Mouse (Mus musculus): ENCODE data around the gene Gbgt1.

The Gbgt1 gene

GRCm38 (mm10) chr2:28532938-28533771 lies 36.5 kb downstream of the Gbgt1 start:
- peak; percentile 88 for DNase-seq

DNA sequence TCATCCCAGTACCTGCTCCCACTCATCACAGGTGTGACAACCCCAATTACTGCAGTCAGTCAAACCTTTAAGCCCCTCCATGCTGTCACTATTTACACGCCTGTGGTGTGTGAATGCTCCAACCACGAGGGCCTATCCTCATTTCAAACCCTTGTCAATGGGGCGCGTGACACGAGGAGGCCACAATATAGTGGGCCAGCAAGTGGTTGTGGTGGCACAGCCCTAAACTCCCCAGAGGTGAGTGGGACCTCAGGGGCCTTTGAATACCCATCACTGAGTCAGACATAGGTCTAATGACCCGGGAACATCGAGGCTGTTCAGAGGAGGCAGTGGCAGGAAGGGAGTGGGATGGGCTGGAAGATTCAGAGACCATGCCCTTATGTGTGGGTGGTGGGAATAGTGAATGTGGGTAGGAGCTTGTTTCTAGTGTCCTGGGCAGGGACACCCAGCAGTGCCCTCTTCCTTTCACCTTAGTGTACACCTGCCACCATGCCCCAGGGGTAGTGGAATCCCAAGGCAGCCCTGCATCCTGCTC lies 37.3 kb downstream of the Gbgt1 start:
- DNase-seq = no peak

DNA sequence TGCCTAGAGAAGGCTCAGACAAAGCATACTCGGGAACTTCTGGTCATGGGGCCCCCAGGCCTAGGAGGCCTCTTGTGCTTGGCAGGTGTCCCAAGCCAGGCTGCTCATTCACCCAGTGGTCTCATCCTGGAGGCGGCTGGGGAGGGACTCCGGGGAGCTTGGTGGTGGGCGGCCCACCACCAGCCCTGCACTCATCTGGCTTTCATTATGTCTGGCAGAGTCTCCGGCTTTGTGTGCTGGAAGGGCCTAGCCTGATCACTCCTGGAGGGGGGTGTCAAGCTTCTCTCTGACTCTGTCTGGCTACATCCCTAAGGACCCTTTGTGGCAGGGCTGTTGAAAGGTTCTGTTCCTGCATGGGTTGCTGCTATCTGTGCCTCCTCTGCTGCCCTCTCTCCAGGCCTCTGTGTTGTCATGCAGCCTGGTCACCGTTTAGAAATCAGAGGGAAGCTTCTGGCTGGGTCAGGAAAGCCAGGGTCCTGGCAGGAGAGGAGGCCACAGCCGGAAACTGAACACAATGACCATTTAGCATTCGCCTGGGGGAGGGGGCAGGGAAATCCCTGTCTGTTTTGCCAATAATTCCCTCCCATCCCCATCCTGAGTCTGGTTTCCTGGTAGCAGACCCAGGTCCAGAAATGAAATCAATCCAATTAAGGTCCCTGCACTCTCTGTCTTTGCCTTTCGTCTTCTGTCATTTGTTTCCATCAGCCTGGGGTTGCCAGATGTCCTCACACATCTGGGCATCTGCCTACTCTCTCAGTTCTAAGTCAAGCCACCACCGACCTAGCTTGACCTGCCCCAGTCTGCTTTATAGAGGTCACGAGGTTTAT lies 38.0 kb downstream of the Gbgt1 start:
- peak; percentile 44 for DNase-seq

GRCm38 (mm10) chr2:28535263-28535540 lies 38.5 kb downstream of the Gbgt1 start:
- DNase-seq = no peak

DNA sequence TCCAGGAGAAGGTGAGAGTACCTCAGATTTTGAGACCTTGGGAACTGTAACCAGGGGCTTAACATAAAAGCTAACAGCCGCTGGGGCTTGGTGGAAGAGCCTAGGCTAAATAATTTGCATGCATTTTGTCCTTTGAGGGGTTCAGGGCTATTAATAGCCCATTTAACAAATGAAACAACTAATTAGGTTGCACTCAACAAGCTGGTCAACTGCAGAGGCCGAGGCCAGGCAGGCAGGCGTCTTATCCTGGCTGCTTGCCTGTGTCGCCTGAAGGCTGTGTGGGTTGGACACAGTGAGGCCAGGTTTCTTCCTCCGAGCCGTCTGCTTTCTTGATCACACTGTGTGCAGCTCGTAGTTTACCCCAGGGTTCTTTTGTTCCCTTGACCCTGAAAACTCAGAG lies 39.0 kb downstream of the Gbgt1 start:
- peak; percentile 59 for DNase-seq

GRCm38 (mm10) chr2:28536166-28536565 lies 39.5 kb downstream of the Gbgt1 start:
- no peak for DNase-seq

- DNase-seq = no peak
These were observed 40.3 kb downstream of the Gbgt1 start for GRCm38 (mm10) chr2:28536766-28537633.

- no peak for DNase-seq
These were observed 40.9 kb downstream of the Gbgt1 start for GRCm38 (mm10) chr2:28537634-28537920.

DNA sequence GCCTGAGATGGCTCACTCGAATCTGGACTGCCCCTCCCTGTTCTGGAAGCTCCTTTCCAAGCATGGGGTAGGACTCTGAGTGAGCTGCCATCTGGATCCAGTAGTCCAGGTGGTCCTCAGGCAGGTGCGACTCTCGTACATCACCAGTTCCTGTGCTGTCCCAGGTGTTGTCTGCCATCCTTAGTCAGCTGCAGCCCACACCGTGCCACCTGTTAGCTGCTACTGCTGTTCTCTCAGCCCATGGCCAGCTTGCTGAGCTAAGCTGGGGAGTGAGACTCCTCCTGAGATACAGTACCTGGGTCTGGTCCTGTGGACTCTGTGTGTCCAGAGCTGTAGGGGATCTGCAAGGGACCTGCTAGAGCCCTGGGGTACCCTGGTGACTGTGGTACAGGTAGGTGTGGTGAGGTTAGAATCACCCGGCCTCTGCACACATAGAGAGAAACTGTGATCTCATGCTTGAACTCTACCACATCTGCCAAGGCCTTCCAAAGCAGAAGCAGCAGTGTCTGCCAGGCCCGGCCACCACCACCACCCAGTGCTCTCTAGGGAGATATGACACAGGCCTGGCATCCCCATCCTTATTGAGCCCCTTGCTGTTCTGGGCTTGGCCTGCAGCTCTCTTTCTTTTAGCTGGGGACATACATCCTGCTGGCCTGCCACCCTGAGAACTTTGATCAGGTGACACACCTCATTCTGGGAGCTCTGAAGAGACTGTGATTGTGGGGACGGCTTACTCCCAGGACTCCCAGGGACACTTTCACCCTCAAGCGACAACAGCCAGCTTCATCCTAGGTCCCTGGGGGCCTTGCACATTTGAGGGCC lies 41.5 kb downstream of the Gbgt1 start:
- DNase-seq = peak; percentile 58

DNA sequence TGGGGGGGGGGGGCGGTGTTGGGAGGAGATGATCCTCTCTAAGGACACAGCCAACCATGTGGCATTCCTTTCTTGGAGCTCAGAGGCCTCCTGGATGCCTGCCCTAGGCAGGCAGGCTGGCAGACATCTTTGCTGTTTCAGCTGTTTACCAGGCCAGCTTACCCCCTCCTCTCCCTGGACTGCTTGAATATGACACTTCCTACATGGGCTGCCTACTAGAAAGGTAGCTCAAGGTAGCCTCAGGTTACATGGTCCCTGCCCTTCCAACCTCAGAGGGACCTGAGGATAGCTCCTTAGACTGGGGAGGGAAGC lies 42.1 kb downstream of the Gbgt1 start:
- no peak for DNase-seq

- peak; percentile 62 for DNase-seq
These were observed 42.5 kb downstream of the Gbgt1 start for GRCm38 (mm10) chr2:28539206-28539605.

- DNase-seq = no peak
These were observed 43.3 kb downstream of the Gbgt1 start for GRCm38 (mm10) chr2:28539949-28540348.

DNA sequence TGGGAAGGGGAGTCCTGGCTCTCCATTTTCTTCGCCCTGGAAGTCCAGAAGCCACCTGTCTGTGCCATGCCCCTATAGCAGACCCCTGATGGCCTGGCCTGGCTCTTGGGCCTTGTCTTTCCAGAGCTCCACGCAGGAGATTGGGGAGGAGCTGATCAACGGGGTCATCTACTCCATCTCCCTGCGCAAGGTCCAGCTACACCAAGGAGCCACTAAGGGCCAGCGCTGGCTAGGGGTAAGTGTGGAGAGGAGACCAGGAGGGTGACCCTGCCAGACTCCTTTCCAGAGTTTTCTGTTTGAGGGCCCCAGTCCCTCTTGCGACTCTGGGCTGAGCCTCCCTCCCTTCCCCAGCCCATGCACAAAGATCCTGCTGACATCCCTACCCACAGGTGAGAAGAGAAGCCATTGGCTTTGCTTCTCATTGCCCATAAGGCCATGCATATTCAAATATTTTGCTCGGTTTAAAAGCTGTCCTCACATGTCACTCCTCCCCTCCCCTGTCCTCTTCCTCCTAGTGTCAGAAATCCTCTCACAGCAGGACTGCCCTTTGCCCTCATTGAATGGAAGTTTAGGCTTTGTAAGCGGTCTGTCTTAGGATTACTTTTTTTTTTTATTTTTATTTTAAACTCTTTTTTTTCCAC lies 44.0 kb downstream of the Gbgt1 start:
- DNase-seq = no peak

DNA sequence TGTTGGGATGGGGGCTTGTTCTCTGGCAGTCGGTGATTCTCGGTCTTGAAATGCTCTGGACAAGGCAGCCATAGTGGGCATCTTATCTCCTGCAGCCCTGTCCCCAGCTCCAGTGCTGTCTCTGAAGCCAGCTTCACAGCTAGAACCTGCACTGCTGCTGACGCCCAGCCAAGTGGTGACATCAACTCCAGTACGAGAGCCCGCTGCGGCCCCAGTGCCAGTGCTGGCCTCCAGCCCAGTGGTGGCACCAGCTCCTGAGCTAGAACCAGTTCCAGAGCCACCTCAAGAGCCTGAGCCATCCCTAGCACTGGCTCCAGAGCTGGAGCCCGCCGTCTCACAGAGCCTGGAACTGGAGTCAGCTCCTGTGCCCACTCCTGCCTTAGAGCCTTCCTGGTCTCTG lies 47.2 kb downstream of the Gbgt1 start:
- peak; percentile 43 for DNase-seq

DNA sequence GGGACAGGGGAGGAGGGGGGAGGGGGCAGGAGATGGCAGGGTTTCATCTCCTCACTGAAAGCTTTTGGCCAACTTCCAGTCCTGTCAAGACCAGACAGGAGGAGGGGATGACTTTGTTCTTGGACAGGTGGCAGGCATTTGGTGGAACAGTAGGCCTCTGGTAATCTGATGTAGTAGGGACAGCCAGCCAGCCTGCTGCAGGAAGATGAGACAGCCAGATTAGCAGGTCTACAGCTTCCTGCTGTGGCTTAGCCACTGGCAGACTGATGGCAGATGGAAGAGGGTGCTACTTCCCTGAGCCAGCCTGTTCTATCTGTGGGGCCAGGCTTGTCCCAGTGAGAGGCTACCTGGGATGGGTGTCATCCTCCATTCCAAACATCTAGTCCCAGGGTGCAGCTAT lies 49.3 kb downstream of the Gbgt1 start:
- DNase-seq = no peak

DNA sequence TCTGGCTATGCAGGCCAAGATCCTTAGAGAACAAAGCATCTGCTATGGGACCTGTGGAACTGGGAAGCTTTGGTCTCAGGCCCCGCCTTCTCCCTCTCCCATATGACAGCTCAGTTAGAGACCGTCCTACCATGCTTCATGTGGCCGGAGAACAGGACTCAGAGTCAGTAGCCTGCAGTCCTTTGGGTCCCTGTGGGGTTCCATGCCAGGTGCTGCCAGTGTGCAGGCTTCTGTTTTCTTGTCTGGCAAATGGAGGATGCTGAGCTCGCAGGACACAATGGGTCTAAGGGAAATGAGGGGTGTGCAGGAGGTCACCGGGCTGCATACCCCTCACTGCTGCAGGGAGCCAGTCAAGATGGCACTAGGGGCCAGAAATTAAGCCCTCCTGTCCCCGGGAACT lies 49.9 kb downstream of the Gbgt1 start:
- DNase-seq = no peak

DNA sequence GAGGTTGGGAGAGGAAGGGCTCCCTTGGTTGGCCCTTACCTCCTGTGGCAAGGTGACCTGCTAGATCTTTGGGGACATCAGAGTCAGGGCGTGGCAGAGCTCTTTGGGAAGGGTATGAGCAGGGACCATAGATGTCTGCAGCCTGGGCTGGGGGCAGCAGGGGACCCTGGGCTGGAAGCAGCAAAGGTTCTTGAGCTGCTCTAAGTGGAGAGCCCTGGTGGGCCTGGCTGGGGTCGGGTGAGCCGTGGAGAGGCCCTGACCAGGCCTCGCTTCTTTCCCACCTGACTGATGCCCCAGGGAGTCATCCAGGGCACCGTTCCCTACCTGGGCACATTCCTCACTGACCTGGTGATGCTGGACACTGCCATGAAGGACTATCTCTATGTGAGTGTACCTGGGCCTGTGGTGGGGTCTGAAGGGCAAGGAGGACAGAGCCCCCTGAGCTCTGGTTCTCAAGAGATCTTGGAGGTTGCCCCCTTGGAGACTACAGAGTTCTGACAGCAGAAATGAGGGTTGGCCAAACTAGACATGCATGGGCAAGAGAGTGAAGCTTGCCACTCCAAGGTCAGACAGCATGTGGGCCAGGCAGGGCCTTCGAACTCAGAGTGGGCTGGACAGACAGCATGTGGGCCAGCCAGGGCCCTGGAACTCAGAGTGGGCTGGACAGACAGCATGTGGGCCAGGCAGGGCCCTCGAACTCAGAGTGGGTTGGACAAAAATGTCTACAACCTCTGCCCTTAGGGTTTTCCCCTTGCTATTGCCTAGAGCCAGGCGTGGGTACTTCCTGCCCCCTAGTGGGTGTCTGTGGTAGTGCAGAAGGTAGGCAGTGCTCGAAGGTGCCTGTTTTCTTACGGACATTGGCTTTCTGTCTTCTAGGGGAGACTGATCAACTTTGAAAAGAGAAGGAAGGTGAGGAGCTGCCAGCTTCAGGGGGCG lies 50.8 kb downstream of the Gbgt1 start:
- peak; percentile 74 for DNase-seq

DNA sequence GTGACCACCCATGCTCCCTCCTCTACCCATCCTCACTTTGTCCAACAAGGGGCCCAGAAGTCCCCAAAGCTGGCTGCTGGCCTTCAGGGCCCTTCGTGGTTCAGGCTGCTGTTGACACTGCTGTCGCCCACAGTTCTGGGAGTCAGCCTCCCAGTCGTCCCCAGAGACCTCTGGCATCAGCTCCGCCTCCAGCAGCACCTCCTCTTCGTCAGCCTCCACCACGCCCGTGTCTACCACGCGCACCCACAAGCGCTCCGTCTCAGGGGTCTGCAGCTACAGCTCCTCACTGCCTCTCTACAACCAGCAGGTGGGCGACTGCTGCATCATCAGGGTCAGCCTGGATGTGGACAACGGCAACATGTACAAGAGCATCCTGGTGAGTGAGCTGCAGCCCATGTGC lies 52.5 kb downstream of the Gbgt1 start:
- no peak for DNase-seq

GRCm38 (mm10) chr2:28552301-28552700 lies 55.6 kb downstream of the Gbgt1 start:
- no peak for DNase-seq
